Comparison of ENCODE assay signal across 5 mouse cellular contexts in the genomic region with DNA sequence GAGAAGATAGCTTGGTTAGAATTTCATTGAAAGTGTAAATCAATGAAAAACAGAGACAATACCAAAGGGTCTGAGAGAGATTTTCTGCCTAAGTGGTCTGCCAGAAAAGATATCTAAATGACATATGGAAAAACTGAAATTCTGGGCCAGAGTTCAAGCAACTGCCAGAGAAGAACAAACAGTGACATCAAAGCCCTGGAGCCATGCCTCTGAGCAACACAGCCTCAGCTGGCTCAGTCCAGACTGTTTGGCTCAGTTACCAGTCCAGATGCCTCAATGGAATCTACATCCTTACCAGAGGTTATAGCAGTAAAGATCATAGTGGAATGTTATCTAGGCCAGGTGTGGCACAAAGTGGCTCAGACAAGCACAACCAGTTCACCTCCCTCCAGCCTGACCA.
DNase-seq lines count a peak whose midpoint lies in the region; ATAC-seq and TF ChIP-seq lines count a peak whose summit lies in the region.
"Not testable (repeated sequence)": the region's sequence is repeated elsewhere in the genome, so short reads cannot be mapped to it uniquely, and the experiment has no call there.

No protein-coding gene starts in this region.

- H3K9me3 ChIP-seq in lung, embryonic 14.5 days (ENCODE audit: low read depth, low read length) = not testable (repeated sequence)

- not testable (repeated sequence) for H3K27me3 ChIP-seq in Patski; lung, embryonic 14.5 days (ENCODE audit: insufficient read depth, low read length)

- not testable (repeated sequence) for H3K4me2 ChIP-seq in lung, embryonic 14.5 days

- not testable (repeated sequence) for TF ChIP-seq CTCF in Patski (IDR thresholded peaks at IDR 0.05); lung, embryonic 14.5 days (IDR thresholded peaks at IDR 0.05; ENCODE audit: low read depth)

- H3K9ac ChIP-seq in lung, embryonic 14.5 days = not testable (repeated sequence)

- H3K4me1 ChIP-seq in lung, embryonic 14.5 days (ENCODE audit: insufficient read depth) = not testable (repeated sequence)

- not testable (repeated sequence) for H3K27ac ChIP-seq in lung, embryonic 14.5 days (ENCODE audit: low read depth)

- DNase-seq in 3T3-L1 (ENCODE audit: low read depth, low spot score) (peak; percentile 77), NIH3T3 (ENCODE audit: low read depth) (peak; percentile 66), adipocyte (ENCODE audit: low spot score) (peak; percentile 19)
- DNase-seq in Patski (ENCODE audit: low read depth, low spot score) = not testable (repeated sequence)
- peak; percentile 1 for DNase-seq in lung, embryonic 14.5 days

- in situ Hi-C loops in Patski (cut with MboI; ENCODE audit: low pct_unique_long_range_greater_than_20kb) = not testable (repeated sequence)

- ATAC-seq in Patski = peak; percentile 33
- ATAC-seq in lung, embryonic 14.5 days (ENCODE audit: insufficient read depth) = not testable (repeated sequence)

- CTCF ChIA-PET in Patski (lab: Charles Lee) = not testable (repeated sequence)

- not testable (repeated sequence) for H3K36me3 ChIP-seq in lung, embryonic 14.5 days (ENCODE audit: insufficient read depth)

- H3K4me3 ChIP-seq in lung, embryonic 14.5 days (ENCODE audit: low read depth, low read length) = not testable (repeated sequence)

- POLR2A ChIA-PET in Patski (lab: Charles Lee) = not testable (repeated sequence)
